ENCODE assay signal across 8 mouse cellular contexts in genomic region chr5:115732176-115732848, GRCm38 (mm10). TPM values are rescaled to one million over a fixed set of nuclear protein-coding genes. Genes with fewer than 3 reads are reported as not detected.
A peak's percentile ranks its signal among the peaks of the same experiment; 100 is the strongest.
DNase-seq lines count a peak whose midpoint lies in the region; ATAC-seq lines count a peak whose summit lies in the region.

No protein-coding gene starts in this region.

- H3K4me1 ChIP-seq in erythroblast, embryonic 14.5 days (ENCODE audit: control insufficient read depth), result peaks cover 19% of the 10 kb centered on the region
- H3K4me1 ChIP-seq in heart, embryonic 15.5 days (replicated peaks), result peaks cover 23% of the 10 kb centered on the region
- peaks cover 18% of the 10 kb centered on the region for H3K4me1 ChIP-seq in liver, embryonic 13.5 days (replicated peaks)
- no peaks in the 10 kb centered on the region for H3K4me1 ChIP-seq in neural tube, embryonic 11.5 days (ENCODE audit: control insufficient read depth, insufficient read depth, low read length)
- H3K4me1 ChIP-seq in stomach, embryonic 16.5 days (ENCODE audit: control insufficient read depth, insufficient read depth, low read length), result peaks cover 9% of the 10 kb centered on the region

- H3K36me3 ChIP-seq in erythroblast, embryonic 14.5 days (ENCODE audit: control insufficient read depth), result no peaks in the 10 kb centered on the region
- H3K36me3 ChIP-seq in heart, embryonic 15.5 days, result no peaks in the 10 kb centered on the region
- H3K36me3 ChIP-seq in liver, embryonic 13.5 days, result no peaks in the 10 kb centered on the region
- no peaks in the 10 kb centered on the region for H3K36me3 ChIP-seq in neural tube, embryonic 11.5 days (ENCODE audit: control insufficient read depth, insufficient read depth, low read length)
- H3K36me3 ChIP-seq in stomach, embryonic 16.5 days (ENCODE audit: control insufficient read depth, insufficient read depth, low read length), result no peaks in the 10 kb centered on the region

- no peak overlapping the region for H3K27ac ChIP-seq in heart, embryonic 15.5 days
- no peak overlapping the region for H3K27ac ChIP-seq in liver, embryonic 13.5 days
- peak overlapping the region; percentile 84 for H3K27ac ChIP-seq in neural tube, embryonic 11.5 days (ENCODE audit: low read depth, low read length)
- peak overlapping the region; percentile 74 for H3K27ac ChIP-seq in stomach, embryonic 16.5 days (ENCODE audit: low read length)

- H3K9me3 ChIP-seq in erythroblast, embryonic 14.5 days (ENCODE audit: control insufficient read depth, low read length), result peaks cover 10% of the 10 kb centered on the region
- H3K9me3 ChIP-seq in heart, embryonic 15.5 days (replicated peaks), result no peaks in the 10 kb centered on the region
- no peaks in the 10 kb centered on the region for H3K9me3 ChIP-seq in liver, embryonic 13.5 days (replicated peaks)
- H3K9me3 ChIP-seq in neural tube, embryonic 11.5 days (ENCODE audit: control insufficient read depth, low read length), result no peaks in the 10 kb centered on the region
- no peaks in the 10 kb centered on the region for H3K9me3 ChIP-seq in stomach, embryonic 16.5 days (replicated peaks; ENCODE audit: control insufficient read depth, low read length)

- peak overlapping the region; percentile 40; the same call in 1 of the 2 replicates for H3K9ac ChIP-seq in heart, embryonic 15.5 days
- peak overlapping the region; percentile 15; the same call in 1 of the 2 replicates for H3K9ac ChIP-seq in liver, embryonic 13.5 days
- H3K9ac ChIP-seq in neural tube, embryonic 11.5 days (ENCODE audit: low read length), result peak overlapping the region; percentile 57
- peak overlapping the region; percentile 66 for H3K9ac ChIP-seq in stomach, embryonic 16.5 days (ENCODE audit: low read length)

- peak; percentile 85 for ATAC-seq in heart, embryonic 15.5 days (replicated peaks; ENCODE audit: insufficient number of reproducible peaks, insufficient read depth, low FRiP score, low read depth)
- ATAC-seq in liver, embryonic 13.5 days (ENCODE audit: low read depth), result peak; percentile 88
- ATAC-seq in neural tube, embryonic 11.5 days (ENCODE audit: insufficient read depth, low FRiP score, low TSS enrichment), result peak; percentile 81
- ATAC-seq in stomach, embryonic 16.5 days (ENCODE audit: insufficient read depth, low FRiP score), result peak; percentile 94

- H3K27me3 ChIP-seq in erythroblast, embryonic 14.5 days (ENCODE audit: control insufficient read depth), result peaks cover 53% of the 10 kb centered on the region
- H3K27me3 ChIP-seq in heart, embryonic 15.5 days, result peaks cover 38% of the 10 kb centered on the region
- H3K27me3 ChIP-seq in liver, embryonic 13.5 days, result peaks cover 57% of the 10 kb centered on the region
- peaks cover 15% of the 10 kb centered on the region for H3K27me3 ChIP-seq in neural tube, embryonic 11.5 days (ENCODE audit: control insufficient read depth, insufficient read depth, low read length)
- peaks cover 11% of the 10 kb centered on the region; the same call in 1 of the 2 replicates for H3K27me3 ChIP-seq in stomach, embryonic 16.5 days (ENCODE audit: control insufficient read depth, insufficient read depth, low read length)

- under 1% methylated on average over 55 of the region's 91 CpGs for WGBS in heart, embryonic 15.5 days
- 1% methylated on average over 83 of the region's 91 CpGs for WGBS in liver, embryonic 13.5 days (ENCODE audit: insufficient replicate concordance)
- WGBS in neural tube, embryonic 11.5 days, result 0% methylated on average over 27 of the region's 91 CpGs
- 1% methylated on average over 58 of the region's 91 CpGs for WGBS in stomach, embryonic 16.5 days

- peak overlapping the region; percentile 100 for H3K4me2 ChIP-seq in heart, embryonic 15.5 days
- H3K4me2 ChIP-seq in liver, embryonic 13.5 days, result peak overlapping the region; percentile 86
- peak overlapping the region; percentile 97 for H3K4me2 ChIP-seq in neural tube, embryonic 11.5 days (ENCODE audit: low read depth)
- H3K4me2 ChIP-seq in stomach, embryonic 16.5 days (ENCODE audit: low read depth, low read length), result peak overlapping the region; percentile 96

- H3K4me3 ChIP-seq in erythroblast, embryonic 14.5 days (replicated peaks), result peak overlapping the region; percentile 56
- H3K4me3 ChIP-seq in heart, embryonic 15.5 days, result peak overlapping the region; percentile 63
- peak overlapping the region; percentile 61 for H3K4me3 ChIP-seq in liver, embryonic 13.5 days (replicated peaks)
- H3K4me3 ChIP-seq in neural tube, embryonic 11.5 days (ENCODE audit: low read depth, low read length), result peak overlapping the region; percentile 68
- peak overlapping the region; percentile 60 for H3K4me3 ChIP-seq in stomach, embryonic 16.5 days (replicated peaks; ENCODE audit: low read length)

- DNase-seq in CD4-positive helper T cell, adult 2 months (ENCODE audit: low read depth, low spot score), result peak; percentile 99
- peak; percentile 86 for DNase-seq in brain, embryonic 18.5 days (ENCODE audit: low read depth, low spot score)
- peak; percentile 95 to 97 for DNase-seq in kidney, postnatal 25 days
- DNase-seq in liver, embryonic 13.5 days, result peak; percentile 78
- DNase-seq in neural tube, embryonic 11.5 days (ENCODE audit: low spot score), result peak; percentile 94

RNA-seq across cellular contexts. Expression of gene Bicdl1, which starts 0.9 kb away (rescaled TPM):
- polyA plus RNA-seq in erythroblast, embryonic 14.5 days (2012), result 0.03 and 0.09 TPM in 2 replicates
- 6.6 and 10.1 TPM in 2 replicates for polyA plus RNA-seq in heart, embryonic 15.5 days (2015; fragmentation: Nextera tagmentation; extraction: Ambion mirVana)
- polyA plus RNA-seq in liver, embryonic 13.5 days (2015; fragmentation: Nextera tagmentation; extraction: Ambion mirVana), result 1.6 and 2.0 TPM in 2 replicates
- polyA plus RNA-seq in neural tube, embryonic 11.5 days (2014; fragmentation: Nextera tagmentation; extraction: Ambion mirVana), result 12.2 and 13.9 TPM in 2 replicates
- 12.5 and 14.5 TPM in 2 replicates for polyA plus RNA-seq in stomach, embryonic 16.5 days (2015; fragmentation: Nextera tagmentation; extraction: Ambion mirVana)

Comparison
In these comparisons a context has a peak if more than half of its experiments do, and no peak if none do; other contexts are left out.
1. H3K27ac ChIP-seq: peak in neural tube, embryonic 11.5 days (single experiment) and stomach, embryonic 16.5 days (single experiment); none in heart, embryonic 15.5 days (single experiment) and liver, embryonic 13.5 days (single experiment).
2. H3K9ac ChIP-seq: peak in every context shown above with its lines; median percentile 66 in stomach, embryonic 16.5 days; 57 in neural tube, embryonic 11.5 days; 40 in heart, embryonic 15.5 days; 15 in liver, embryonic 13.5 days.
3. Peak in every context shown above with its lines, with median percentiles within 50 percentile points of each other: DNase-seq, H3K4me3 ChIP-seq, ATAC-seq and H3K4me2 ChIP-seq.